Mouse (Mus musculus): ENCODE measurements around the gene Idi2. TPM values are rescaled to one million over a fixed set of nuclear protein-coding genes. Genes with fewer than 3 reads are reported as not detected.

The Idi2 gene
- not detected in 2 replicates for polyA plus RNA-seq (2021; fragmentation: Nextera tagmentation)
- long read RNA-seq, experiment 1 = 0 reads
- long read RNA-seq, experiment 2 = 0 reads

GRCm38 (mm10) chr13:8952563-8952962, at the start of gene Idi2:
Gene Idi2 (plus strand): TSS chr13:8952863.

GRCm38 (mm10) chr13:8948131-8948530, 4.5 kb upstream of the Idi2 start, which contains the start of gene Gm9745:
Gene Gm9745 (minus strand): TSS chr13:8948231.

GRCm38 (mm10) chr13:8995990-8996786, 43.5 kb downstream of the Idi2 start, which contains the start of gene Gtpbp4:
Gene Gtpbp4 (minus strand): TSS chr13:8996083.

Other genes with a start within 250 kb of the Idi2 start
- gene Wdr37, start 81.0 kb upstream of the Idi2 start, polyA plus RNA-seq (2021; fragmentation: Nextera tagmentation) = 18.9 and 25.4 TPM in 2 replicates
- gene Idi1, start 67.4 kb upstream of the Idi2 start, polyA plus RNA-seq (2021; fragmentation: Nextera tagmentation) = 24.8 and 32.2 TPM in 2 replicates
- gene Gm9745, start 4.6 kb upstream of the Idi2 start, polyA plus RNA-seq (2021; fragmentation: Nextera tagmentation) = not detected in 2 replicates
- gene Gtpbp4, start 43.2 kb downstream of the Idi2 start, polyA plus RNA-seq (2021; fragmentation: Nextera tagmentation) = 44.1 and 51.9 TPM in 2 replicates
- gene Larp4b, start 141.0 kb downstream of the Idi2 start, polyA plus RNA-seq (2021; fragmentation: Nextera tagmentation) = 13.0 and 37.9 TPM in 2 replicates

Data from left cerebral cortex, adult 6 months (tissue).